Mouse (Mus musculus) limb, embryonic 10.5 days (tissue): ENCODE results near the gene Ggact. TPM values are rescaled to one million over a fixed set of nuclear protein-coding genes. Genes with fewer than 3 reads are reported as not detected.

Source experiments
- DNase-seq: peaks from one replicate; pipeline ENCODE4 v3.0.0-alpha.2; 2017; ENCODE audit warnings: low spot score
- H3K27ac ChIP-seq: fragments of 300-500 bp; sonication (generic); 2 replicates; pipeline ENCODE4 v1.5.1; 2016; ENCODE audit warnings: mild to moderate bottlenecking
- H3K27me3 ChIP-seq: fragments of 300-500 bp; sonication (generic); 2 replicates; pipeline ENCODE4 v1.6.1; 2016; ENCODE audit warnings: low read depth, mild to moderate bottlenecking; ENCODE audit not compliant: poor library complexity, severe bottlenecking
- H3K36me3 ChIP-seq: fragments of 300-500 bp; sonication (generic); 2 replicates; pipeline ENCODE4 v1.6.1; 2016; ENCODE audit warnings: mild to moderate bottlenecking, moderate library complexity
- H3K4me1 ChIP-seq: fragments of 300-500 bp; sonication (generic); 2 replicates; pipeline ENCODE4 v1.6.1; 2016
- H3K4me3 ChIP-seq: fragments of 300-500 bp; sonication (generic); 2 replicates; pipeline ENCODE4 v1.5.1; 2016; ENCODE audit warnings: mild to moderate bottlenecking, moderate library complexity
- H3K9me3 ChIP-seq: fragments of 300-500 bp; sonication (generic); replicated peaks from 2 replicates; pipeline ENCODE4 v1.6.1; 2016; ENCODE audit warnings: mild to moderate bottlenecking
- WGBS: fragments of 180-500 bp; shearing (Covaris S2); methylation state at CpG from one replicate; pipeline ENCODE4 v1.1.7; 2016; 5-methylcytosine and 5-hydroxymethylcytosine counted together
- polyA plus RNA-seq: library from polyadenylated mRNA; unstranded; fragments of >200 nt; fragmentation: Nextera tagmentation; extraction: Ambion mirVana; gene quantifications from 2 replicates; pipeline ENCODE4 v1.2.1, GENCODE M21; 2016

Gene Ggact
- polyA plus RNA-seq, 1 experiment from 2014 or later: 8.0 TPM

DNA sequence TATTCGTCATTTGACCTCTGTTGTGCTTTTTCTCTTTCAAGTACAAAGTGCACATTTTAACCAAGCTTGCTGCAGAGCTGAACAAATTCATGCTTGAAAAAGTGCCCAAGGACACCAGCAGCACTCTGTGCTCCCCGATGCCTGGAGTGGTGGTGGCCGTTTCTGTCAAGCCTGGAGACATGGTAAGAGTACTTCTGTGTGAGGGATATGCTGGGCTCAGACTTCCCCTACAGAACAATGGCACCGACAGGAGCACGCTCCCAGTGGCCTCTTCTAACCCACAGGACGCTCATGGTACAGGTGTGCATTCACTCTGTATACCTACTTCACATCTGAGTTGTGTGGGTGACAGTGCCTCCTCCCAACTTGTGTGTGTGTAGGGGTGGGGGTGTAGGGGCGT lies 36.8 kb downstream of the Ggact start:
- Histone ChIP-seq H3K27me3 (no peaks in the 10 kb centered on the region; the same call in 1 of the 2 replicates), H3K9me3 (no peaks in the 10 kb centered on the region), H3K4me1 (peaks cover 40% of the 10 kb centered on the region), H3K27ac (no peak overlapping the region), H3K36me3 (no peaks in the 10 kb centered on the region), H3K4me3 (no peak overlapping the region)
- 77% methylated on average over 7 of the region's 7 CpGs for WGBS
- DNase-seq: no peak

- Histone ChIP-seq H3K4me3 (no peak overlapping the region), H3K36me3 (no peaks in the 10 kb centered on the region), H3K9me3 (no peaks in the 10 kb centered on the region), H3K27ac (peak overlapping the region; percentile 63; the same call in 1 of the 2 replicates), H3K4me1 (peaks cover 38% of the 10 kb centered on the region), H3K27me3 (no peaks in the 10 kb centered on the region; the same call in 1 of the 2 replicates)
- whole genome bisulfite sequencing: 7% methylated on average over 6 of the region's 6 CpGs
- DNase-seq: peak; percentile 83
Observed at GRCm38 (mm10) chr14:122876163-122876562, 37.4 kb downstream of the Ggact start.

DNA sequence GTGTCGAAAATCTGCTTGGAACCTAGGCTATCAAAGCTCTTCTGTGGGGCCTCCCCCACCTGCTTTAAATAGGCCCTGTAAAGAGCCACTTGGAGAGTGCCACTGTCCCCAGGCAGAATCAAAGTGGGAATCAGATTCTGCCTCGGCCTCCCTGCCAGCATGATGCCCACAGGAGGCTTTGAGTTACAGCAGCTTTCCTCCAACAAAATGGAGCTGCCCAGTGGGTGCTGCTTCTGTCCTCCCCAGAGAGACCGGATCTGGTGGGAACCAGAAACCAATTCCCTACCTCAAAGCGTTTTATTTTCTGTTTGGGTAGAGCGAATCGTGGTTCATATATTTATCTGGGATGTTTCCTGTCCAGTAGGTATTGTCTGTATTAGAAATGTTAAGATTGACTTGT lies 37.9 kb downstream of the Ggact start:
- WGBS: 54% methylated on average over 6 of the region's 6 CpGs
- Histone ChIP-seq H3K4me1 (peaks cover 43% of the 10 kb centered on the region), H3K4me3 (no peak overlapping the region), H3K9me3 (no peaks in the 10 kb centered on the region), H3K36me3 (no peaks in the 10 kb centered on the region), H3K27me3 (no peaks in the 10 kb centered on the region; the same call in 1 of the 2 replicates), H3K27ac (peak overlapping the region; percentile 63; the same call in 1 of the 2 replicates)
- DNase-seq: no peak

GRCm38 (mm10) chr14:122875056-122875455 lies 38.5 kb downstream of the Ggact start:
- peaks cover 45% of the 10 kb centered on the region for H3K4me1 ChIP-seq
- no peak overlapping the region for H3K4me3 ChIP-seq
- no peaks in the 10 kb centered on the region for H3K36me3 ChIP-seq
- no peaks in the 10 kb centered on the region for H3K9me3 ChIP-seq
- no peak overlapping the region for H3K27ac ChIP-seq
- no peak for DNase-seq
- no peaks in the 10 kb centered on the region; the same call in 1 of the 2 replicates for H3K27me3 ChIP-seq
- WGBS: 70% methylated on average over 8 of the region's 8 CpGs

DNA sequence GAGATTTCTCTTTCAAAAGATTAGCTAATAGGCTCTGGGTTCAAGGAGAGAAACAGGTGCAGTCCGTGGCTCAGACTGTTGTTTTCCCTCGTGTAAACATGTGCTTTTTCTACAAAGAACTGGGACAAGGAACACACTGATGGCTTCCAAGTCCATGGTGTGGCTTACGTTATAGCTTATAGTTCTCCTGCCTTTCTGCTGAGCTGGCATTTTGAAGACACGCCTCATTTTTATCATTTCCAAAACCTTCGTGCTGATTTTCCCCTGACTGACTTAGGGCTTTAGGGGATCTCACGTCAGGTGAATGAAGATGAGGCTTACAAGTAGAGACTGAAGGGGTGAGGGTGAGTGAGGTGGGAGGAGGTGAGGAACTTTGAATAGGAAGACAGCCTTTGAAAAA lies 40.9 kb downstream of the Ggact start:
- Histone ChIP-seq H3K4me1 (peaks cover 49% of the 10 kb centered on the region), H3K36me3 (no peaks in the 10 kb centered on the region), H3K27ac (no peak overlapping the region), H3K4me3 (no peak overlapping the region), H3K27me3 (no peaks in the 10 kb centered on the region; the same call in 1 of the 2 replicates), H3K9me3 (no peaks in the 10 kb centered on the region)
- DNase-seq: no peak
- 81% methylated on average over 6 of the region's 6 CpGs for WGBS

GRCm38 (mm10) chr14:122871841-122872580 lies 41.5 kb downstream of the Ggact start:
- no peaks in the 10 kb centered on the region for H3K36me3 ChIP-seq
- DNase-seq: no peak
- no peak overlapping the region for H3K4me3 ChIP-seq
- H3K27me3 ChIP-seq: no peaks in the 10 kb centered on the region; the same call in 1 of the 2 replicates
- 56% methylated on average over 4 of the region's 4 CpGs for WGBS
- H3K27ac ChIP-seq: no peak overlapping the region
- peaks cover 49% of the 10 kb centered on the region for H3K4me1 ChIP-seq
- H3K9me3 ChIP-seq: no peaks in the 10 kb centered on the region

DNA sequence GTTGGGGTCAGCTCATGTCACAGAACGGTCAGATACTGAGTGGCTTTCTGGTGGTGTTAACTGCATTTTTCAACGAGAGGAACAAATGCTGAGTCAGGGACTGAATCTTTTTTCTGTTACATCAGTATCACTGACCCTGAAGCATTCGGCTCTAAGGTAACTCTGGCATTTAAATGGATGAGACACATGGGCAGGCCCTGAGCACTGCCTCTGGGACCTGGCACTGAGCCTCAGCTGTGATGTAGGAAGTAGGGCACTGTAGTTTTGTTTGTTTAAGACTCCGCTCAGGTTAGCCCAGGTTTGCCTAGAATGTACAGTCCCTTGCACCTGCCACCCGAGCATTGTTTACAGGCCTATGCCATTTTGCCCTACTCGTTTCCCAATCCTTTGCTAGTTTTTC lies 43.7 kb downstream of the Ggact start:
- H3K9me3 ChIP-seq: no peaks in the 10 kb centered on the region
- no peaks in the 10 kb centered on the region for H3K36me3 ChIP-seq
- no peak overlapping the region for H3K4me3 ChIP-seq
- 81% methylated on average over 6 of the region's 6 CpGs for WGBS
- no peaks in the 10 kb centered on the region for H3K27me3 ChIP-seq
- H3K27ac ChIP-seq: no peak overlapping the region
- DNase-seq: no peak
- H3K4me1 ChIP-seq: peaks cover 37% of the 10 kb centered on the region

- H3K4me1 ChIP-seq: peaks cover 28% of the 10 kb centered on the region
- H3K27ac ChIP-seq: no peak overlapping the region
- no peaks in the 10 kb centered on the region for H3K27me3 ChIP-seq
- H3K36me3 ChIP-seq: no peaks in the 10 kb centered on the region
- no peaks in the 10 kb centered on the region for H3K9me3 ChIP-seq
- H3K4me3 ChIP-seq: no peak overlapping the region
- DNase-seq: no peak
- 91% methylated on average over 4 of the region's 4 CpGs for WGBS
Observed at GRCm38 (mm10) chr14:122867531-122868285, 45.8 kb downstream of the Ggact start.

GRCm38 (mm10) chr14:122865462-122866129 lies 48.0 kb downstream of the Ggact start:
- no peak for DNase-seq
- H3K36me3 ChIP-seq: no peaks in the 10 kb centered on the region
- H3K9me3 ChIP-seq: no peaks in the 10 kb centered on the region
- peaks cover 15% of the 10 kb centered on the region for H3K4me1 ChIP-seq
- H3K4me3 ChIP-seq: no peak overlapping the region
- no peaks in the 10 kb centered on the region for H3K27me3 ChIP-seq
- no peak overlapping the region for H3K27ac ChIP-seq
- WGBS: 83% methylated on average over 4 of the region's 4 CpGs

DNA sequence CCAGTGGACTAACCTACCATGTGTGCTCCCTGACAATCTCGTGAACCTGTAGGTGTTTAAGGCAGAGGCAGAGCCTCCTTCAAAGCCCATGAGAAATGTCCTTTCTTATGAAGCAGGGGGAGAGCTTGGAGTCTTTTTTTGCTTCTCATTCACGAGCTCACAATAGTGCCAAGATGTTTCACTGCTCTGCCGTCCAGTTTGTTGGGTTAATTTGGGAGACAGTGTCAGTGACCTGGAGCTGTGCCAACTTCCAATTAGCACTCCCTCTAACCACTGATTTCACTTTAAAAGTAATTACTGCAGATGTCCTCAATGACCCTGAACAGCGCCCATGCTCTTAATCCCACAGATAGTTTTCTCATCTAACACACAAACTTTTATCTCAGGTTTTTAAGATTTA lies 50.9 kb downstream of the Ggact start:
- H3K27ac ChIP-seq: no peak overlapping the region
- no peak for DNase-seq
- H3K9me3 ChIP-seq: no peaks in the 10 kb centered on the region
- no peak overlapping the region for H3K4me3 ChIP-seq
- no peaks in the 10 kb centered on the region for H3K27me3 ChIP-seq
- no peaks in the 10 kb centered on the region for H3K36me3 ChIP-seq
- 53% methylated on average over 4 of the region's 4 CpGs for WGBS
- H3K4me1 ChIP-seq: peaks cover 6% of the 10 kb centered on the region

DNA sequence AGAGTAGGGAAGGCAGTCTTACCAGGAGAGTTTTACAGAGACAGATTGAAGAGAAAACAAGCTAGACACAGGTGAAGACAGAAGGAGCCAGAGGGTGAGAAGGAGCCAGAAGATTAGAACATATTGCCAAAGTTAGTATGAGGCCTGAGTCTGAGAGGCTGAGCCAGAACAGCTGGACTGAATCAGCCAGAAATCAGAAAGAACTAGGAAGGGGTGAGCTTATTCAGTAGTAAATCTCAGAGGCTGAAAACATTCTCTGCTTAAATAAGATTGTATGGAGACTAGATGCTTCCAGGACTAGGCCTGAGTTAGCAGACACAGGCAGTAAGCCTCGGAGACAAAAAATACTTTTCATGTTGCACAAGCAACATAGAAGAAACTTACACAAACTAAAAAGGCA lies 53.8 kb downstream of the Ggact start:
- 83% methylated on average over 1 of the region's 1 CpGs for WGBS
- Histone ChIP-seq H3K4me3 (no peak overlapping the region), H3K27me3 (no peaks in the 10 kb centered on the region), H3K4me1 (peaks cover 6% of the 10 kb centered on the region), H3K27ac (no peak overlapping the region), H3K36me3 (no peaks in the 10 kb centered on the region), H3K9me3 (no peaks in the 10 kb centered on the region)
- no peak for DNase-seq

GRCm38 (mm10) chr14:122852506-122853057 lies 61.0 kb downstream of the Ggact start:
- no peaks in the 10 kb centered on the region for H3K36me3 ChIP-seq
- no peaks in the 10 kb centered on the region for H3K4me1 ChIP-seq
- no peak for DNase-seq
- H3K27me3 ChIP-seq: no peaks in the 10 kb centered on the region
- H3K9me3 ChIP-seq: no peaks in the 10 kb centered on the region
- 84% methylated on average over 5 of the region's 5 CpGs for WGBS
- no peak overlapping the region for H3K4me3 ChIP-seq
- no peak overlapping the region for H3K27ac ChIP-seq
